Mouse (Mus musculus) thymus, postnatal 4 days (tissue): ENCODE results near the gene Usp22.

Experiments
- DNase-seq: peaks from one replicate; pipeline ENCODE4 v3.0.0; 2021

The Usp22 gene

DNA sequence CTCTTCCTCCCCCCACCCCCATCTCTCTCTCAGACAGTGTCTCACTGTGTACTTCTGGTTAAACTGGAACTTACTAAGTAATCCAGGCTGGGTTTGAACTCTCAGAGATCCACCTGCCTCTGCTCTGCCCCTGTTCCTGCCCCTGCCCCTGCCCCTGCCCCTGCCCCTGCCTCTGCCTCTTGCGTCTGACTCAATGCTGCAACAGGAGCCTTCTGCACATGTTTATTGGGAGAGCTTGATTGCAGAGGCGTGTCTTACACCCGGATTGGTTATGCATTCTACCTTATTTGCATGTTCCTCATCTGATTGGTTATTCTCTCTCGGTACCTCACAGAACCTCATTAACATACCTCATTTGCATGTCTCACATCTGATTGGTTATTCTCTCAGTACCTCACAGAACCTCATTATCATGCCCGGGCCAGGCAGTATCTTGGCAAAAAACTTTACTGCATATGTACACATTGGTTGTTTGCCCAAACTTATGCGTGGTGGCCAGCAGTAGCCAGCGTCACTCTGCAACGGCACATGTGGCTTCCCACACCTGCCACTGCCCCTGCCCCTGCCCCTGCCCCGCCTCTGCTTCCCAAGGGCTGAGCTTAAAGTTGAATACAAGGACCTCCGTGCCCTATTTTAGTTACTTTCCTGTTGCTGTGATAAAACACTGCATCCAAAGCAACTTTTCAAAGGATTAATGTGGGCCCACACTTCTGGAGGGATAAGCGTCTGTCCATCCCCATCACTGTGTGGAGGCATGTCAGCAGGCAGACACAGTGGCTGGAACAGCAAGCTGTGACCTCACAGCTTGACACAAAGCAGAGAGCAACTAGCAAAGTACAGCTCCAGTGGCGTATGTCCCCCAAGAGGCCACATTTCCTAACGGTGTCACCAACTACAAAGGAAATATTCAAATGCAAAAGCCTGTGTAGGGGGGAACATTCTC lies 72.2 kb downstream of the Usp22 start:
- DNase-seq, result no peak
